Mouse (Mus musculus): ENCODE data around the gene Reep1. TPM values are rescaled to one million over a fixed set of nuclear protein-coding genes. Genes with fewer than 3 reads are reported as not detected.

Gene Reep1
- polyA plus RNA-seq, 1 experiment from 2014 or later = 16.8 TPM

DNA sequence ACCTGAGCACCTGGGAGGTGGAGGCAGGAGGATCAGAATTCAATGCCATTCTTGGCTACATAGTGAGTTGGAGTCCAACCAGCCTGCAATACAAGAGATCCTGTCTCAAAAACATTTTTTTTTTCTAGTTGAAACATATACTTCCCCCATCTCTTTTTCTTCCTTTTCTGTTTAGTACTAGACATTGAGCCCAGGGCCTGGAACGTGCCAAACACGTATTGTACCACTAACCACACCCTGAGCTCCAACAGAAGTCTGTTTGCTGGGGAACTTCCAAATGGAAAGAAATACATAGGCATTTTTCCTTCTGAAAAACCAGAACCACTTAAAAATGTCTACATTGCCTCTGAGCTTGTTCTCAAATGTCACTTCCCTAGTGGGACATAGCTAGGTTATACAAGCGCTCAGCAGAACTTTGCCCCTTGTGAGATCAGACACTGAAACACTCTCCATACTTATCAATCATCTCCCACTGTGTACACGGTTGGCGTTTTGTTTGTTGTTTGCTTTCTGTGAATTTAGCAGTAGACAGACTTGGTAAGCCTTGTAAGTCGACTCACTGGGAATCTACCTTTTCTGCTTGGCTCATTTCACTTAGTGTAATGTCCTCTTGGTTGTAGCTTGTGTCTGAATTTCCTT, 34.8 kb downstream of the Reep1 start:
- Histone ChIP-seq H3K4me3 (ENCODE audit: low read depth, low read length) (no peak overlapping the region), H3K4me2 (replicated peaks; ENCODE audit: low read depth, low read length) (no peak overlapping the region), H3K9ac (replicated peaks; ENCODE audit: low read depth, low read length) (no peak overlapping the region), H3K27ac (ENCODE audit: low read length) (no peak overlapping the region), H3K36me3 (ENCODE audit: control insufficient read depth, insufficient read depth, low read length) (no peaks in the 10 kb centered on the region), H3K9me3 (ENCODE audit: control insufficient read depth, low read depth, low read length) (no peaks in the 10 kb centered on the region), H3K4me1 (ENCODE audit: control insufficient read depth, insufficient read depth, low read length) (0 out of 2 replicates have a peak, but pooled peaks cover 3% of the 10 kb centered on the region), H3K27me3 (ENCODE audit: control insufficient read depth, insufficient read depth, low read length) (no peaks in the 10 kb centered on the region)
- 61% methylated on average over 6 of the region's 6 CpGs for WGBS
- ATAC-seq (ENCODE audit: insufficient number of reproducible peaks, insufficient read depth, low FRiP score, low read depth) = no peak

DNA sequence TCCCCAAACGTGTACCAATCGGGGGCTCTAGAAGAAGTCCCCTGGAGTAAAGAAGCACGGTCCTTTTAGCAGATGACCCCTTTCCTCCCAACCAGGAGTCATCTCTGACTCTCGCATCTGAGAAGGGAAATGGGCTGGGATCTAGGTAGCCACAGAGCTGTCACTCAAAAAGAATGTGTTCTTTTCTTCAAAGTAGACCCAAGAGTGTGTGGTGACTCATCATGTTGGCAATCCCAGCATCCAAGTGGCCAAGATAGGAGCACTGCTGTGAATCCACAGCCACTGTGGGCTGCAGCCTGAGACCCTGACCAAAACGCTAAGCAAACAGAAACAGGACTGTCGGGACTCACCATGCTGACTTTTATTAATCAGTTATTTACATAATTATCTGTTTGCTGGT, 37.6 kb downstream of the Reep1 start:
- Histone ChIP-seq H3K4me2 (replicated peaks; ENCODE audit: low read depth, low read length) (no peak overlapping the region), H3K4me3 (ENCODE audit: low read depth, low read length) (no peak overlapping the region), H3K4me1 (ENCODE audit: control insufficient read depth, insufficient read depth, low read length) (0 out of 2 replicates have a peak, but pooled peaks cover 3% of the 10 kb centered on the region), H3K27me3 (ENCODE audit: control insufficient read depth, insufficient read depth, low read length) (no peaks in the 10 kb centered on the region), H3K36me3 (ENCODE audit: control insufficient read depth, insufficient read depth, low read length) (no peaks in the 10 kb centered on the region), H3K27ac (ENCODE audit: low read length) (no peak overlapping the region), H3K9ac (replicated peaks; ENCODE audit: low read depth, low read length) (no peak overlapping the region), H3K9me3 (ENCODE audit: control insufficient read depth, low read depth, low read length) (no peaks in the 10 kb centered on the region)
- no peak for ATAC-seq (ENCODE audit: insufficient number of reproducible peaks, insufficient read depth, low FRiP score, low read depth)
- 82% methylated on average over 6 of the region's 6 CpGs for WGBS

DNA sequence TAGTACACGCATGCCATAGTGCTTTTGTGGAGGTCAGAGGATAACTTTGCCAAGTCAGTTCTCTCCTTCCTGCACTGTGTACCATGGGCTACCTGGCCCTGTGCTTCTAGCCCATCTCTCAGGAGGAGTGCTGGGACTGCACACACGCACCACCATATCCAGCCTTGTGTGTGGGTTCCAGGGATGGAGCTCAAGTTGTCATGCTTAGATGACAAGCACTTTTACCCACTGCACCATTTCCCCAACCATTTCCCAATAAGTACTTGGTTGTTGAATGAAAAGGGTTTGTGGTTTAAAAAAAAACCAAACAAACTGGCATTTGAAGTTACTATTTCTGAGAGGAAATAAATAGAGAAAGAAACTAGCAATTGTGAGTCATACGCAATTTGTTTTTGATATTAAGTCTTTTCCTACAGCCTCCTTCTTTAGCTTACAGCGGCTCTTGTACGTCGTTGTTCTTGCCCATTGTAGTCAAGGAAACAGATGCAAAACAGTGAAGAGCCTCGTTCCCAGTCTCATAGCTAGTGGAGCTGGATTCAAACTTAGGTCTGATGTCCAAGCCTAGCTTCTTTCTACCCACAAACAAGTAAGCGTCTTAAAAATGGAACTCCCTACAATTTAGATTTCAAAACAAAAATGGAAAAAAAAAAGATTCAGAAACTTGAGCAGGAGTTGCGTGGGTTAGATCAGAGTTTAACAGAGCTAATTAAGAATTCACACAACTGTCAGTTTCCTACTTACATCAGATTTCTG, 38.3 kb downstream of the Reep1 start:
- no peak overlapping the region for H3K27ac ChIP-seq (ENCODE audit: low read length)
- no peak overlapping the region for H3K9ac ChIP-seq (replicated peaks; ENCODE audit: low read depth, low read length)
- H3K4me2 ChIP-seq (replicated peaks; ENCODE audit: low read depth, low read length) = no peak overlapping the region
- 85% methylated on average over 9 of the region's 9 CpGs for WGBS
- no peak overlapping the region for H3K4me3 ChIP-seq (ENCODE audit: low read depth, low read length)
- no peaks in the 10 kb centered on the region for H3K36me3 ChIP-seq (ENCODE audit: control insufficient read depth, insufficient read depth, low read length)
- no peaks in the 10 kb centered on the region for H3K27me3 ChIP-seq (ENCODE audit: control insufficient read depth, insufficient read depth, low read length)
- no peak for ATAC-seq (ENCODE audit: insufficient number of reproducible peaks, insufficient read depth, low FRiP score, low read depth)
- H3K9me3 ChIP-seq (ENCODE audit: control insufficient read depth, low read depth, low read length) = no peaks in the 10 kb centered on the region
- H3K4me1 ChIP-seq (ENCODE audit: control insufficient read depth, insufficient read depth, low read length) = 0 out of 2 replicates have a peak, but pooled peaks cover 3% of the 10 kb centered on the region

DNA sequence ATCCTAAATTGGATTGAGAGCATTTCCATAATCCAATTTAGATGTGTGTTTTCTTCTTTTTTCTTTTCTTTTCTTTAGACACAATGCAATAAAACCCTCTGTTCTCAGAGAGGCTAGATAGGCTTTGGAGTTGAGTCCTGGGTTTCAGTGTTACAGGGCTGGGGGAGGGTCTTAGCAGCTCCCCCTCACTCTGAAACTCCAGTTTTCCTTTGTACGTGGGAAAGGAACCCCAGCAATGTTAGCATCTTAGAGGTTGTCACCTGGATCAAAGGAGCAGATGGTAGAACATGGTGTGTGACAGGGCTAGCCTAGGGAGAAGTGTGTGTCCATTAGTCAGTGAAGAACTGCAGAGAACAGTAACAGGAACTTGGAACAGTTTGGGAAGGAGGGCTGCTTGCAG, 38.9 kb downstream of the Reep1 start:
- Histone ChIP-seq H3K9me3 (ENCODE audit: control insufficient read depth, low read depth, low read length) (no peaks in the 10 kb centered on the region), H3K9ac (replicated peaks; ENCODE audit: low read depth, low read length) (no peak overlapping the region), H3K4me3 (ENCODE audit: low read depth, low read length) (no peak overlapping the region), H3K36me3 (ENCODE audit: control insufficient read depth, insufficient read depth, low read length) (no peaks in the 10 kb centered on the region), H3K27me3 (ENCODE audit: control insufficient read depth, insufficient read depth, low read length) (no peaks in the 10 kb centered on the region), H3K27ac (ENCODE audit: low read length) (no peak overlapping the region), H3K4me2 (replicated peaks; ENCODE audit: low read depth, low read length) (no peak overlapping the region), H3K4me1 (ENCODE audit: control insufficient read depth, insufficient read depth, low read length) (no peaks in the 10 kb centered on the region)
- 40% methylated on average over 1 of the region's 1 CpGs for WGBS
- ATAC-seq (ENCODE audit: insufficient number of reproducible peaks, insufficient read depth, low FRiP score, low read depth) = no peak

DNA sequence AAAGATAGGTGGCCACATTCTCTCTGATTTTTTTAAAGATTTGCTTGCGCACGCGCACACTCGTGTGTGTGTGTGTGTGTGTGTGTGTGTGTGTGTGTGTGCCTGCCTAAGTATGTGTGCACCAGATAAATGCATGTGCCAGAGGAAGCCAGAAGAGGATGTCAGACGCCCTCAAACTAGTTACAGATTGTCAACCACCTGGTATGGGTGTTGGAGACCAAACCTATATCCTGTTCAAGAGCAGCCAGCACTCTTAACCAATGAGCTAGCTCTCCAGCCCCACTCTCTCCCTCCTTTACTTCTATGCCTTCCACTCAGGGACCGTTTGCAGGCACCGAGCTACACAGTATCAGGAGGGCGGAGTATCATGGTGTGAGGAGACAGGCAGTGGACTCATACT, 39.5 kb downstream of the Reep1 start:
- H3K4me1 ChIP-seq (ENCODE audit: control insufficient read depth, insufficient read depth, low read length) = no peaks in the 10 kb centered on the region
- 85% methylated on average over 8 of the region's 8 CpGs for WGBS
- H3K27me3 ChIP-seq (ENCODE audit: control insufficient read depth, insufficient read depth, low read length) = no peaks in the 10 kb centered on the region
- H3K4me2 ChIP-seq (replicated peaks; ENCODE audit: low read depth, low read length) = no peak overlapping the region
- no peaks in the 10 kb centered on the region for H3K36me3 ChIP-seq (ENCODE audit: control insufficient read depth, insufficient read depth, low read length)
- no peak overlapping the region for H3K4me3 ChIP-seq (ENCODE audit: low read depth, low read length)
- no peak overlapping the region for H3K9ac ChIP-seq (replicated peaks; ENCODE audit: low read depth, low read length)
- no peaks in the 10 kb centered on the region for H3K9me3 ChIP-seq (ENCODE audit: control insufficient read depth, low read depth, low read length)
- no peak overlapping the region for H3K27ac ChIP-seq (ENCODE audit: low read length)
- no peak for ATAC-seq (ENCODE audit: insufficient number of reproducible peaks, insufficient read depth, low FRiP score, low read depth)

DNA sequence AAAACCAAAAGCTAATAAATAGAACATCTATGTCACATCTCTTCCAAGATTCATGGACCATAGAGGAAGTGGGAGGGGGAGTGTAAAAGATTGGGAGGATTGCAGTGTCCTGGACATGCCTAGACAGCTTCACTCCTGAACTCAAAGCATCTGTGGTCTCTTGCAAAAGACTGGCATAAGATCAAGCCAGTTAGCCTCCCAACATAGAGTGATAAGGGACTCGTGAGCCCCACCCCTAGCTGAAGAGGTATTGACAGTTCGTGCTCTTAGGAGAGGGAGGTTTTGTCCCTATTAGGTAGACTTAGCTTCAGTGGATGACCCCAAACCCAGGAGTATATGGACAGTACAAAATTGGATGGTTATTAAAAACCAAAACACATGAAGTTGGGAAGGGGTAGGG, 44.2 kb downstream of the Reep1 start:
- H3K4me3 ChIP-seq (ENCODE audit: low read depth, low read length) = no peak overlapping the region
- no peak overlapping the region for H3K9ac ChIP-seq (replicated peaks; ENCODE audit: low read depth, low read length)
- H3K9me3 ChIP-seq (ENCODE audit: control insufficient read depth, low read depth, low read length) = no peaks in the 10 kb centered on the region
- H3K27ac ChIP-seq (ENCODE audit: low read length) = no peak overlapping the region
- H3K4me2 ChIP-seq (replicated peaks; ENCODE audit: low read depth, low read length) = no peak overlapping the region
- H3K4me1 ChIP-seq (ENCODE audit: control insufficient read depth, insufficient read depth, low read length) = peaks cover 3% of the 10 kb centered on the region; the same call in 1 of the 2 replicates
- no peak for ATAC-seq (ENCODE audit: insufficient number of reproducible peaks, insufficient read depth, low FRiP score, low read depth)
- no peaks in the 10 kb centered on the region for H3K27me3 ChIP-seq (ENCODE audit: control insufficient read depth, insufficient read depth, low read length)
- WGBS = 69% methylated on average over 2 of the region's 2 CpGs
- no peaks in the 10 kb centered on the region for H3K36me3 ChIP-seq (ENCODE audit: control insufficient read depth, insufficient read depth, low read length)

DNA sequence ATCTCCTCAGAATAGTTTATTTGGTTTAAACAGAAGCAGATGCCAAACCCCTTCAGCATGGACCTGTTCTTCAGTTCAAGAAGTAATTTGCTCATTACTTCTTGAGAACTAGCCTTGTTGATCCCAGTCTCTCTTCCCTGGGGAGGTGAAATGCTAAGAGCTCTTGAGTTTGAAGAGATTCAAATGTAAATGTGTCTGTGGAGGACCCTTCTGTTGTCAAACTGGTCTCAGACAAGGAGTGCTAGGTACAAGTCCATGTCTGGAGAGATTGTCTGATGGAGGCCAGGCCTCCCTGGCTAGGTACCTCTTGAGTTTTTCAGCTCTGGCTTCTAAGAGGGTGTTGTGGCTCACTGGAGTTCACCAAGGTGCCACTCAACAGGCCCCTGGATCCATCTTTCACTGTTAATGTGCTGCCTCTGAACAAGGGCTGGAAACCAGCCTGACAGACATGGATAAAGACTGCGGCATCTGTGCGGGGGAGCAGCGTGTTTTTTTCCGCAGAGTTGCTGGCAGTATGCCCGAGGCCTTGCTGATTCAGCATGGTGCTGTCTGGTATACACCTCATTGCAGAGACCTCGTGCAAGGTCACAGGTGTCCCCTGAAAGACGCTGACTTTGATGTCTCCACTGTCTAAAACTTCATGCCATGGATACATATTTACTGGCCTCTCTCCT, 45.6 kb downstream of the Reep1 start:
- Histone ChIP-seq H3K4me1 (ENCODE audit: control insufficient read depth, insufficient read depth, low read length) (peaks cover 15% of the 10 kb centered on the region; the same call in 1 of the 2 replicates), H3K9me3 (ENCODE audit: control insufficient read depth, low read depth, low read length) (no peaks in the 10 kb centered on the region), H3K36me3 (ENCODE audit: control insufficient read depth, insufficient read depth, low read length) (no peaks in the 10 kb centered on the region), H3K27ac (ENCODE audit: low read length) (no peak overlapping the region), H3K9ac (replicated peaks; ENCODE audit: low read depth, low read length) (no peak overlapping the region), H3K4me3 (ENCODE audit: low read depth, low read length) (no peak overlapping the region), H3K27me3 (ENCODE audit: control insufficient read depth, insufficient read depth, low read length) (no peaks in the 10 kb centered on the region), H3K4me2 (replicated peaks; ENCODE audit: low read depth, low read length) (no peak overlapping the region)
- ATAC-seq (ENCODE audit: insufficient number of reproducible peaks, insufficient read depth, low FRiP score, low read depth) = no peak
- WGBS = 57% methylated on average over 7 of the region's 7 CpGs

DNA sequence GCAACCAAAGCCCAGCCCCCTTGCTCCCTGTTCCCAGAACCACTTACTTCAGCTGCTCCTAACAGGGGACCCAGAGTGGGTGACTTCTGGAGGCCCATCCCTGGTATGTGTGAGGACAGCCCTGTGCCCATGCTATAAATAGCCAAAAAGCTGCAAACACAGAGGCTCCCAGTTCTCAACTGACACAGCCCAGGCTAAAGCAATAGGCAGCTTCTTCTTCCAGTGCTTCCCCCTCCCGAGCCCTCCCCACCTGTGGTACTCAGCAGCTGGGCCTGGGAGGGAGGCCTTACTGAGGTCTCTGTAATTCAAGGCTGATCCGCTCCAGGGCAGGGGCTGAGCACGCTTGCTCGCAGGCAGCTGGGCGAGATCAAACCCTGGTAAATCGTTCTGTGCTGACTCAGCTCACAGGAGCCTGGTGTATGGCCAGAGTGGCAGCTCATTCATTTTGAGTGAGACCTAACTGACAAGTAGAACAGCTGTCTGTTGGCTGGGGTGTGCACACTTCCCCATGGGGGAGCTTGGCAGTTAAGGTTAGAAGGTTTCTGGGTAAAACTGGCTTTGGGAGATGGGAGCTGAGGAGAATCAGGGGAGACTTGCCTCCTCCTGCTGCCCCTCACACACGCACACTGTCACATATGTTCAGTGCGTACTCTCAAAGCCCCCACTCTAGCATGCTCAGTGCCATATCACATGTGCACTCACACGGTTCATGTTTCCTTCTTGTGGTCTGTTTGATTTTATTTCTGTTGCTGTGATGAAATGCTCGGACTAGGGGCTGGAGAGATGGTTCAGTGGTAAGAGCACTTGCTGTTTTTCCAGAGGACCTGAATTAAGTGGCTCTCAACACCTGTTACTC, 49.9 kb downstream of the Reep1 start:
- Histone ChIP-seq H3K36me3 (ENCODE audit: control insufficient read depth, insufficient read depth, low read length) (no peaks in the 10 kb centered on the region), H3K27ac (ENCODE audit: low read length) (peak overlapping the region; percentile 63), H3K4me3 (ENCODE audit: low read depth, low read length) (no peak overlapping the region), H3K4me1 (ENCODE audit: control insufficient read depth, insufficient read depth, low read length) (peaks cover 15% of the 10 kb centered on the region; the same call in 1 of the 2 replicates), H3K9ac (replicated peaks; ENCODE audit: low read depth, low read length) (no peak overlapping the region), H3K9me3 (ENCODE audit: control insufficient read depth, low read depth, low read length) (no peaks in the 10 kb centered on the region), H3K4me2 (replicated peaks; ENCODE audit: low read depth, low read length) (no peak overlapping the region), H3K27me3 (ENCODE audit: control insufficient read depth, insufficient read depth, low read length) (no peaks in the 10 kb centered on the region)
- WGBS = 23% methylated on average over 10 of the region's 10 CpGs
- ATAC-seq (ENCODE audit: insufficient number of reproducible peaks, insufficient read depth, low FRiP score, low read depth) = peak; percentile 71; the same call in 1 of the 2 replicates
